Mouse (Mus musculus): ENCODE measurements around the gene Rnf150.

Rnf150 gene

DNA sequence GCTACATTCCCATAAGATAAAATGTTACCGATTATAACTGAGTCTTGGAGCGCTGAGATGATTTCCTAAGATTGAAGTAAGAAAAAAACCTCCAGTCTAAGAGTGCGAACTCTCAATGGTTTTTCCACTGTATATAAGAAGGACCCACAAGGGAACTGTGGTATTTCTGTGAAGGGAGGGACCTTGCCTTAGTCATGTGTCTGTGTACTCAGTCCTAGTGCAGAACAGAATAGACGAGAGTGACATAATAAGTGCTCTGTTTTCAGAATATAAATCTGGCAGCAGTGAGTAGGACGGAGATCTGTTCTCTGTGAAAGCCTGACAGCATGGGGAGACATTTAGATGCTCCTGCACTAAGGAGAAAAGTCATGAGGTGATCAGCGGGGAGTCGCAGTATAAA, 169.6 kb downstream of the Rnf150 start:
- DNase-seq, result no peak

GRCm38 (mm10) chr8:83035141-83035540, 172.0 kb downstream of the Rnf150 start:
- no peak for DNase-seq

GRCm38 (mm10) chr8:83036521-83037166, 173.5 kb downstream of the Rnf150 start:
- peak; percentile 18 for DNase-seq

DNA sequence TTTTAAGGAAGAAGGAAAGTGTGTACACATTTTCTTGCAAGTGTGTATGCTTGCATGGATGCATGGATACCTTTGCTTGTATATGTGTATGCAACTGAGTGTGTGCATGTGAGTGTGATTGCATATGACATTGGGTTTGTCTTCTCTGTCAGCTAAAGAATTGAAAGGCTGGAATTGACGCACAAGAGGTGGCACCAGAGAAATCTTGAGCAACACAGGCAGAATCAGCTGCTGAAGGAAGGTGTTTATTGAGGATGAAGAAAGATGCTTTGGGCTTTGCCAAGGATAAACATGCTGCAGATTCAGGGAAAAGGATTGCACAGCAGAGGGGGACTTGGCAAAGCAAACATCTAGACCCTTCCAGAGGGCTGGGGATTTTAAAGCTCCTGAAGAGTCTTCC, 174.2 kb downstream of the Rnf150 start:
- no peak for DNase-seq

DNA sequence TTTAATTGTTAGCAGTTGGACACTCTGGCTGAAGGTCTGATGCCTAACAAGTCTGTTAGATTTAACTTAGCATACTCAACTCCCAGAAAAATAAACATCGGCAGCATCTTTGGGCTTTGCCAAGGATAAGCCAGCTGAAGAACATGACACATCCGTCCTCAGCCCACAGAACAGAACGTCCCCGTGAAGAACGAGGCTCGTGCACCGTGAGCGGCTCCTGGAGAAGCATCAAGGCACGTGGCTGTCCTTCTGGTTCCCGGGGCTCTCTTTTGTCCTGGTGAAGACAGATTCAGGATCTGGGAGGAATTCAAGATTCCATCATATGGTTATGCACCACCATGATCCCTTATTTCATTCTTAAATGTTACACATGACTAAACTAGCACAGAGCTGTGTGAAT, 175.4 kb downstream of the Rnf150 start:
- peak; percentile 44 for DNase-seq

DNA sequence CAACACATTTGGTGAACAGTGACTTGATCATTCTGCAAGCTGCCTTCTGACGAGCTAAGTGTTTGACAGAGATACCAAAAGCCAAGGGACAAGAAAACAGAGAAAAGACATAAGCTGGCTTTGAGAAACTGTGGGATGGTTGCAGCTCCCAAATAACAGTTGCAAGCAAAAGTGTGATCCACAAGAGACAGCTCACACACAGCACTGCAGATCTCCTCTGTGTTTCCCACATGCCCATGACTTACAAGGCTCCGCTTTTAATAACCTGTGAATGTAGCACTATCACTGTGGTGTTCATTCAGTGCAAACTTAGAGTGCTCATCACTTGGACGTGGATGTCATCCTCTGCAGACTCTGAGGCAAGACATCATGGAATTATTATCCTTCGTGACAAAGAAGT, 178.3 kb downstream of the Rnf150 start:
- DNase-seq, result no peak

GRCm38 (mm10) chr8:83046912-83047311, 183.8 kb downstream of the Rnf150 start:
- peak; percentile 24 for DNase-seq

DNA sequence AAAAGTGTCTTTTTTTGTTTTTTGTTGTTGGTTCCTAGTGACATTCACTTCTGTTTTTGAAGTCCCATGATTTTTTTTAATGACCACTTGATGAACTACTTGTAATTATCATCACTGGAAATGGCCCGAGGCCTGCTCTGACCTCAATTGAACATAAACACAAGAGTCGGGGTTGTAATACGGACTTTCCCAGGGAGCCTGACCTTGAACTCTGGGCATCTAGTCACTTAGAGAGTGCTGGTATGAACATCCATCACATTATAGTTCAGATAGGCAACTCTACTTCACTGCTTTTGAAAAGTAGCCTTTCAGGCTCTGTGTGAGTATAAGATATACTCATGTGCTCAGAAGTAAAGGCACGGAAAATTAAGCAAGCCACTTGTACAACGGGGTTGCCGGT, 185.4 kb downstream of the Rnf150 start:
- DNase-seq, result no peak

DNA sequence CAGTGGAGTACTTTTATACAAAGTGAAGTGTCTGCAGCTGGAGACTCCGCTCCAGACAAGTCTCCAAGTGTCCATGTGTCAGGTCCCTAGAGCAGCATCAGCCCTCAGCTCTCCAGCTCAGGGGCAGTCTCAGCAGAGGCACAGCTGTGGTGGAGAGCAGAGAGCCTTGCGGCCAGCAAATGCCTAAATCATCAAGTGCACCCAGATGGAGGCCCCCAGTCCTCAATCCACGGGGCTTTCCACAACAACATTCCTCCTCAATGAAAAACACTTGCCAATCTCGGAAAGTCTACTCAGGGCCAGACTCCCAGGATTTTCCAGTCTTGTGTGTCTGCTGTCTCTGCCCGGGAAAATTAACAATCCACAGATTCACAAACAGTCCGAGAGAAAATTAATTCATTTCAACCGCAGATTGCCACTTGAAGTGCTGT, 186.0 kb downstream of the Rnf150 start:
- peak; percentile 47 for DNase-seq

DNA sequence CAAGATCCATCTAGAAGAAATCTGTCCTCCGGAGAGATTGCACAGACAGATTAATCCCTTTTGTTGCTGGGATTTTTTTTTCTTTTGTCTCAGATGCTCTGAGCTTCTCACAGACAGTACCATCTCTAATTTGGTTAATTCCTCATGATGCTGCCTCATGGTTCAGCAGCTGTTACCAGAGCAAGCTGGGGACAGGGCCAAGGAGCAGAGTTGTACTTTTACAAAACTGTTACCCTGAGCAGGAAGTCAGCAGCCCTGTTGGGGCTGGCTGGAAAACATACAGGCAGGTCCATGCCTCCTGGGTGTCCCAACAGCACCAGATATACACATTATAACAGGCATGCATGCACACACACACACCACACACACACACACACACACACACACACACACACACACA, 186.5 kb downstream of the Rnf150 start:
- DNase-seq, result peak; percentile 51

GRCm38 (mm10) chr8:83052896-83053295, 189.7 kb downstream of the Rnf150 start:
- DNase-seq, result no peak

DNA sequence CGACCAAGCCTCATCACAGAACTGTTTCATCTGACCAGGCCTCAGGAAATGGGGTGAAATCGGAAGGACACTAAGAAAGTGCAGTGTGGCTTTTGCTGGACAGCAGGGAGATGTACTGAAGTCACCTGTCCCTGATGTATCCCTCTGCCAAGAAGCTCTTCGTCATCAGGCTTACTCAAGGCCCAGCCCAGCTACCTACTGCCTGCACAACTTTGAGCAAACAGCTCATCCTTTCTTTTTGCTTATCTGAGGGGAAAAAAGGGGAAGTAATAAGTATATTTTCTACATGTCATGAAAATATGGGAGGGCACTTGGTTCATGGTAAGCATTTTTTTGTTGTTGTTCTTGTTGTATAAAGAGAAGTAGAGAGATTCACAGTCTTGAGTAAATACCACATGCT, 191.6 kb downstream of the Rnf150 start:
- no peak for DNase-seq

GRCm38 (mm10) chr8:83058951-83059350, 195.8 kb downstream of the Rnf150 start:
- DNase-seq, result no peak

DNA sequence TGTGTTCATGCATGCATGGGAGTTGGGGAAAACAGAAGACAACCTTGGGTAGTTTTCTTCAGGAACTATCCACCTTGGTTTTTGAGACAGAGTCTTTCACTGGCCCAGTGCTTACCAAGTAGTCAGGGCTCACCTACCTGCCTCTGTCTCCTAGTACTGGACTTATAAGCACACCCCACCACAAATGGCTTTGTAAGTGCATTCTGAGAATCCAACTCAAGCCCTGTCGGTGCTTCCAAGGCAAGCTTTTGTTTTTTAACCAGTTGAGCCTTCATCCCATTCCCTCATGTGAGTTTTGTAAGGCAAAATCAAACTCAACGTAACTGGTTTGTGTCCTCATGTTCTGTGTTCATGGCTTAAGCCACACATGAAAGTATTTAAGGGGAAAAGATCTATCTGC, 196.9 kb downstream of the Rnf150 start:
- DNase-seq, result no peak

- DNase-seq, result no peak
Observed at GRCm38 (mm10) chr8:83061257-83061656, 198.1 kb downstream of the Rnf150 start.

GRCm38 (mm10) chr8:83061873-83062272, 198.7 kb downstream of the Rnf150 start:
- DNase-seq, result no peak

GRCm38 (mm10) chr8:83062276-83062675, 199.1 kb downstream of the Rnf150 start:
- DNase-seq, result no peak

GRCm38 (mm10) chr8:83064096-83064495, 200.9 kb downstream of the Rnf150 start:
- no peak for DNase-seq

- no peak for DNase-seq
Observed at GRCm38 (mm10) chr8:83066076-83066475, 202.9 kb downstream of the Rnf150 start.

DNA sequence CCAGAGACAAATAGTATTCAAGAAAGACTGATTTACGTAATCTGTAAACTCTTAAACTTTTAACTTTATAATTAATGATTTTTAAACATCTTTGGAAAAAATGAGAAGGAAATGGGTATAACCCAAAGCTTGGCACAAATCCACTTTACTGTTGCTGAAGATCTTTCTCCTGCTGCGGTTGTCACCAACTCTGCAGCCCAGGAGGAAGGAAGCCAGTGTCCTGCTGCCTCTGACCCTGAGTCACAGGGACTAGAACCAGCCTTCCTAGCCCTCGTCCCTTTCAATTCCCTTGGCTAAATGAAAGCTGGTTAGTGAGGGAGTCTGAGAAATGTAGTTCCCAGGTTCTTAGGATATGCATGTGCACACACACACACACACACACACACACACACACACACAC, 203.7 kb downstream of the Rnf150 start:
- DNase-seq, result no peak

DNA sequence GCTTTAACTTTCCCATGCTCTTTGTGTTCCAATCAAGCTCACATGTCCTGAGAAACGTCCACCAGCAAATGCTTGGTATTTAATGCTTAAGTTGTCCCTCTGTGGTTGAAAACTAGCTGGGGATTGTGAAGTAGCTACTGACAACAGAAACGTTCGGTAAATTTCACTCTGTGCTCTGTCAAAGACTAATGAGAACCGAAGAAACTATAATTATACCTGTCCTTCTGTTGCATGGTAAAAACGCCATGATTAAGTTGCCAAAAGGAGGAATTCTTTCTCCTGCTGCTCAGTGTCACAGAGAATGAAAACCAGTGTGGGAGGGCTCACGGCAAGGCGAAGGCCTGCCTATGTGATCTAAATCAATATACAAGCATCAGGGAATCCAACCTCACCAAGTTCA, 204.8 kb downstream of the Rnf150 start:
- no peak for DNase-seq

DNA sequence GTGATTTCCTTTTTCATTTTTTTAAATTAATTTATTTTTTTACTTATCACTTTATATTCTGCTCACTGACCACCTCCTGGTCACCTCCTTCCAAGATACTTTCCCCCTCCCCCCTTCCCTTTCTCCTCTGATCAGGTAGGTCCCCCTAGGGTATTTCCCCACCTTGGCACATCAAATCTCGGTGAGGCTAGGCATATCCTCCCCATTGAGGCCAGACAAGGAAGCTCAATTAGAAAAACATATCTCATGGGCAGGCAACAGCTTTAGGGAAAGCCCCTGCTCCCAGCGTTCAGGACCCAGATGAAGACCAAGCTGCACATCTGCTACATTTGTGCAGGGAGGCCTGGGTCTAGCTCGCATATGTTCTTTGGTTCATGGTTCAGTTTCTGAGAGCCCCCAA, 211.1 kb downstream of the Rnf150 start:
- DNase-seq, result no peak

DNA sequence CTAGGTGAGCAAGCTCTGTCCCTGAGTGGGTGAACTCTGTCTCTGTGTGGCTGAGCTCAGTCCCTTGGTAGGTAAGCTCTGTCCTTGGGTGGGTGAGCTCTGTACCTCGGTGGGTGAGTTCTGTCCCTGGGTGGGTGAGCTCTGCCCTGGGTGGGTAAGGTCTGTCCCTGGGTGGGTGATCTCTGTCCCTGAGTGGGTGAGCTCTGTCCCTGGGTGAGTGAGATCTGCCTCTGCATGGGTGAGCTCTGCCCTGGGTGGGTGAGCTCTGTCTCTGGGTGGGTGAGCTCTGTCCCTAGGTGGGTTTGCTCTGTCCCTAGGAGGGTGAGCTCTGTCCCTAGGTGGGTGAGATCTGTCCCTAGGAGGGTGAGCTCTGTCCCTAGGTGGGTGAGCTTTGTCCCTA, 213.5 kb downstream of the Rnf150 start:
- no peak for DNase-seq

DNA sequence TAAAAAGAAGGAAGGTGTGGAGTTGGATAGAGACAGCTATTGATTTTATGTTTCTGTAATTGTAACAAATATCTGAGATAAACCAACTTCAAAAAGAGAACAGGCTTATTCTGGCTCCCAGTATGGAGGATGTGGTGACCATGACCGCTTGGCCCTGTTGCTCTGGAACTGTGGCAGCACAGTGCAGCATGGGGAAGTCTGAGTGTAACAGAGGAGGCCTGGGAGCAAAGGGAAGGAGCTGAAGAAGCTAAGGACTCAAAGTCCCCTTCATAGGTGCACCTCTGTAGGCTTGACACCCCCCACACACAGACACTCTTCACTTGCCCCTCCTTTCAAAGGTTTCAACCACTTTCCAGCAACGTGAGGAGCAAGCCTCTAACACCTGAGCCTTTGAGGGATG, 214.2 kb downstream of the Rnf150 start:
- DNase-seq, result no peak

GRCm38 (mm10) chr8:83078701-83079533, 215.8 kb downstream of the Rnf150 start:
- peak; percentile 32 for DNase-seq

Measured in lung, postnatal 10 days (tissue).